ENCODE assay signal across 10 mouse cellular contexts in the genomic region with DNA sequence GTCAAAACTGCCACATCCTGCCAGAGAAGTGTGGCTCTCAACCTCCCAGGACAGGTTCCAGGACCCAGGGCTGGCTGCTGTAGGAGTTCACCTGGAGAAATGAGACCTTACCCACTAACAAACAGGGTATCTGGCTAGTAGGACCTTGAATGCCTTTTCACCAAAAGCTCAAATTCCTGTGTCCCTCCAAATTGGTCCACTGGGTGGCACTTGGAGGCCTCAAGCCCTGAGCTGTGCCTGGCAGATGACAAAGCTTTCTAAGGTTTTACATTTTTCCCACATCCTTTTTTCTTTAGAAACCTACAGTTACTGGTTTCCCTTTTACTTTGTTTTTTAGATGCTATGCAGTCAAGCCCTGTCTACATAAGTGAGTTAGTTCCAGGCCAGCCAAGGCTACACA. TPM values are rescaled to one million over a fixed set of nuclear protein-coding genes. Genes with fewer than 3 reads are reported as not detected.
DNase-seq lines count a peak whose midpoint lies in the region; ATAC-seq and TF ChIP-seq lines count a peak whose summit lies in the region.
"Had no signal": no experiment of that assay in that cellular context is flagged by ENCODE, and none has a peak within 500 bp of the region (broad histone marks: within the 10 kb centered on the region; RNA-seq: fewer than 3 reads in every experiment).

No protein-coding gene starts in this region.

- no peak for TF ChIP-seq POLR2A in bone marrow, adult 2 months (IDR thresholded peaks at IDR 0.05; ENCODE audit: borderline replicate concordance, control insufficient read depth, low read depth, low read length)

- H3K79me3 ChIP-seq in C2C12 (ENCODE audit: low read depth): no peaks in the 10 kb centered on the region

- H3K36me3 ChIP-seq in hindbrain, postnatal 0 days (ENCODE audit: insufficient read depth, low read length): peaks cover 35% of the 10 kb centered on the region
- H3K36me3 ChIP-seq in hindbrain, embryonic 11.5 days (ENCODE audit: control insufficient read depth, insufficient read depth, low read length): peaks cover 5% of the 10 kb centered on the region; the same call in 1 of the 2 replicates
- H3K36me3 ChIP-seq in C2C12 (ENCODE audit: control insufficient read depth, insufficient read depth): peaks cover 73% of the 10 kb centered on the region
- H3K36me3 ChIP-seq in liver, embryonic 16.5 days (ENCODE audit: control insufficient read depth, insufficient read depth): peaks cover 19% of the 10 kb centered on the region
- peaks cover 94% of the 10 kb centered on the region for H3K36me3 ChIP-seq in embryonic facial prominence, embryonic 10.5 days (replicated peaks)

- H3K4me3 ChIP-seq in hindbrain, postnatal 0 days (ENCODE audit: low read length): no peak overlapping the region
- H3K4me3 ChIP-seq in hindbrain, embryonic 11.5 days (ENCODE audit: low read depth, low read length): no peak overlapping the region
- no peak overlapping the region for H3K4me3 ChIP-seq in C2C12 (ENCODE audit: insufficient read depth, poor library complexity, severe bottlenecking)
- no peak overlapping the region for H3K4me3 ChIP-seq in bone marrow, adult 2 months (replicated peaks; ENCODE audit: control insufficient read depth, low read depth, low read length)
- peak overlapping the region; percentile 7; the same call in 1 of the 2 replicates for H3K4me3 ChIP-seq in liver, embryonic 16.5 days (ENCODE audit: low read depth, low read length)
- H3K4me3 ChIP-seq in embryonic facial prominence, embryonic 10.5 days: no peak overlapping the region

- no peak for ATAC-seq in hindbrain, postnatal 0 days
- no peak for ATAC-seq in hindbrain, embryonic 11.5 days (ENCODE audit: low FRiP score)
- ATAC-seq in liver, embryonic 16.5 days (ENCODE audit: low read depth): no peak

- H3K4me2 ChIP-seq in hindbrain, postnatal 0 days (ENCODE audit: low read depth, low read length): no peak overlapping the region
- no peak overlapping the region for H3K4me2 ChIP-seq in hindbrain, embryonic 11.5 days (replicated peaks; ENCODE audit: low read depth, low read length)
- peak overlapping the region; percentile 6; the same call in 1 of the 2 replicates for H3K4me2 ChIP-seq in liver, embryonic 16.5 days (ENCODE audit: low read depth, low read length)

- intact Hi-C loops in left cerebral cortex, postnatal 36 days (cut with DNase I): no loop called here

- no peaks in the 10 kb centered on the region for H3K4me1 ChIP-seq in hindbrain, postnatal 0 days (ENCODE audit: insufficient read depth, low read length)
- no peaks in the 10 kb centered on the region; the same call in 1 of the 2 replicates for H3K4me1 ChIP-seq in hindbrain, embryonic 11.5 days (replicated peaks; ENCODE audit: control insufficient read depth, insufficient read depth, low read length)
- H3K4me1 ChIP-seq in bone marrow, adult 2 months (ENCODE audit: control insufficient read depth, insufficient read depth, low read length): peaks cover 8% of the 10 kb centered on the region
- H3K4me1 ChIP-seq in liver, embryonic 16.5 days (ENCODE audit: control insufficient read depth, low read depth, low read length): peaks cover 91% of the 10 kb centered on the region
- H3K4me1 ChIP-seq in embryonic facial prominence, embryonic 10.5 days: peaks cover 14% of the 10 kb centered on the region

- DNase-seq in hindbrain, postnatal 0 days (ENCODE audit: low spot score): peak; percentile 28
- DNase-seq in hindbrain, embryonic 11.5 days (ENCODE audit: low spot score): no peak
- DNase-seq in embryo, embryonic 11 days: no peak
- no peak for DNase-seq in embryonic facial prominence, embryonic 10.5 days (ENCODE audit: low spot score)
- DNase-seq in left cerebral cortex, postnatal 36 days (ENCODE audit: low spot score in 2 of 2): no peak
- DNase-seq: heart, postnatal 14 days had no signal

- H3ac ChIP-seq in C2C12 (ENCODE audit: control insufficient read depth, insufficient read length, low read depth): no peak overlapping the region

- TF ChIP-seq CTCF in hindbrain, postnatal 0 days (IDR thresholded peaks at IDR 0.05; ENCODE audit: low read depth): peak; percentile 55
- TF ChIP-seq CTCF in C2C12 (IDR thresholded peaks at IDR 0.05; ENCODE audit: control insufficient read depth, insufficient read depth, insufficient read length): peak; percentile 16
- peak; percentile 48; the same call in 1 of the 2 replicates for TF ChIP-seq CTCF in bone marrow, adult 2 months (IDR thresholded peaks at IDR 0.05; ENCODE audit: control insufficient read depth, insufficient read depth, low read length)

- H3K9ac ChIP-seq in hindbrain, postnatal 0 days (replicated peaks; ENCODE audit: low read length): no peak overlapping the region
- H3K9ac ChIP-seq in hindbrain, embryonic 11.5 days (ENCODE audit: low read depth, low read length): no peak overlapping the region
- peak overlapping the region; percentile 63 for H3K9ac ChIP-seq in liver, embryonic 16.5 days (ENCODE audit: low read depth, low read length)

- H3K79me2 ChIP-seq in C2C12 (ENCODE audit: control insufficient read depth, insufficient read depth): peaks cover 10% of the 10 kb centered on the region

- no peak overlapping the region for H3K27ac ChIP-seq in hindbrain, postnatal 0 days
- H3K27ac ChIP-seq in hindbrain, embryonic 11.5 days (ENCODE audit: low read depth, low read length): no peak overlapping the region
- peak overlapping the region; percentile 81 for H3K27ac ChIP-seq in bone marrow, adult 2 months (ENCODE audit: control insufficient read depth, insufficient read depth, low read depth, low read length, poor library complexity)
- peak overlapping the region; percentile 96 for H3K27ac ChIP-seq in liver, embryonic 16.5 days (ENCODE audit: low read length)
- no peak overlapping the region for H3K27ac ChIP-seq in embryonic facial prominence, embryonic 10.5 days (replicated peaks)

- no peaks in the 10 kb centered on the region for H3K27me3 ChIP-seq in hindbrain, postnatal 0 days (ENCODE audit: insufficient read depth, low read length)
- no peaks in the 10 kb centered on the region for H3K27me3 ChIP-seq in hindbrain, embryonic 11.5 days (ENCODE audit: control insufficient read depth, insufficient read depth, low read length)
- H3K27me3 ChIP-seq in C2C12 (ENCODE audit: control insufficient read depth, insufficient read depth, insufficient read length): no peaks in the 10 kb centered on the region
- H3K27me3 ChIP-seq in liver, embryonic 16.5 days (ENCODE audit: control insufficient read depth, insufficient read depth, low read depth, low read length): no peaks in the 10 kb centered on the region
- no peaks in the 10 kb centered on the region for H3K27me3 ChIP-seq in embryonic facial prominence, embryonic 10.5 days (replicated peaks; ENCODE audit: low read depth, poor library complexity, severe bottlenecking)

- H3K9me3 ChIP-seq in hindbrain, postnatal 0 days (ENCODE audit: low read length): no peaks in the 10 kb centered on the region
- H3K9me3 ChIP-seq in hindbrain, embryonic 11.5 days (ENCODE audit: control insufficient read depth, low read length): no peaks in the 10 kb centered on the region
- H3K9me3 ChIP-seq in liver, embryonic 16.5 days (replicated peaks; ENCODE audit: control insufficient read depth, low read length): no peaks in the 10 kb centered on the region
- no peaks in the 10 kb centered on the region for H3K9me3 ChIP-seq in embryonic facial prominence, embryonic 10.5 days

RNA-seq across cellular contexts. Expression of a gene that starts 20.4 kb away (rescaled TPM):
- 38.4 and 53.0 TPM in 2 replicates for total RNA-seq in hindbrain, postnatal 0 days (2014; rRNA removed)
- 39.2 and 39.8 TPM in 2 replicates for polyA plus RNA-seq in hindbrain, postnatal 0 days (2015; fragmentation: Nextera tagmentation; extraction: Ambion mirVana)
- 28.9 and 31.4 TPM in 2 replicates for polyA plus RNA-seq in hindbrain, embryonic 11.5 days (2014; fragmentation: Nextera tagmentation; extraction: Ambion mirVana)
- 34.0 TPM for polyA plus RNA-seq in C2C12 (2012; fragmentation: generic; extraction: Trizol)
- polyA plus RNA-seq in bone marrow, adult 2 months (2011; ENCODE audit: insufficient read depth, insufficient read length, low replicate concordance, missing spikeins): 69.5 and 75.3 TPM in 2 replicates
- 30.8 and 31.5 TPM in 2 replicates for polyA plus RNA-seq in liver, embryonic 16.5 days (2015; fragmentation: Nextera tagmentation; extraction: Ambion mirVana)
- polyA plus RNA-seq in embryonic facial prominence, embryonic 10.5 days (2016; fragmentation: Nextera tagmentation; extraction: Ambion mirVana): 45.9 and 47.8 TPM in 2 replicates
- total RNA-seq in left cerebral cortex, postnatal 36 days (2021): 10 to 100 TPM; 42.1 to 59.7 TPM

RNA-seq across cellular contexts. Expression of a gene that starts 20.8 kb away (rescaled TPM):
- total RNA-seq in hindbrain, postnatal 0 days (2014; rRNA removed): 24.5 and 30.0 TPM in 2 replicates
- polyA plus RNA-seq in hindbrain, postnatal 0 days (2015; fragmentation: Nextera tagmentation; extraction: Ambion mirVana): 27.7 TPM in 2 replicates
- polyA plus RNA-seq in hindbrain, embryonic 11.5 days (2014; fragmentation: Nextera tagmentation; extraction: Ambion mirVana): 28.6 and 29.0 TPM in 2 replicates
- polyA plus RNA-seq in C2C12 (2012; fragmentation: generic; extraction: Trizol): 19.9 TPM
- polyA plus RNA-seq in bone marrow, adult 2 months (2011; ENCODE audit: insufficient read depth, insufficient read length, low replicate concordance, missing spikeins): 10.9 and 20.1 TPM in 2 replicates
- 18.5 and 19.6 TPM in 2 replicates for polyA plus RNA-seq in liver, embryonic 16.5 days (2015; fragmentation: Nextera tagmentation; extraction: Ambion mirVana)
- 31.3 and 33.2 TPM in 2 replicates for polyA plus RNA-seq in embryonic facial prominence, embryonic 10.5 days (2016; fragmentation: Nextera tagmentation; extraction: Ambion mirVana)
- 10 to 100 TPM; 19.9 to 20.1 TPM for total RNA-seq in left cerebral cortex, postnatal 36 days (2021)

RNA-seq across cellular contexts. Expression of a gene that starts 25.0 kb away (rescaled TPM):
- total RNA-seq in hindbrain, postnatal 0 days (2014; rRNA removed): 65.4 and 97.4 TPM in 2 replicates
- 22.8 and 22.9 TPM in 2 replicates for polyA plus RNA-seq in hindbrain, postnatal 0 days (2015; fragmentation: Nextera tagmentation; extraction: Ambion mirVana)
- 19.1 and 21.0 TPM in 2 replicates for polyA plus RNA-seq in hindbrain, embryonic 11.5 days (2014; fragmentation: Nextera tagmentation; extraction: Ambion mirVana)
- polyA plus RNA-seq in C2C12 (2012; fragmentation: generic; extraction: Trizol): 40.6 TPM
- 2.4 and 4.2 TPM in 2 replicates for polyA plus RNA-seq in bone marrow, adult 2 months (2011; ENCODE audit: insufficient read depth, insufficient read length, low replicate concordance, missing spikeins)
- polyA plus RNA-seq in liver, embryonic 16.5 days (2015; fragmentation: Nextera tagmentation; extraction: Ambion mirVana): 5.8 and 6.5 TPM in 2 replicates
- 32.2 and 33.1 TPM in 2 replicates for polyA plus RNA-seq in embryonic facial prominence, embryonic 10.5 days (2016; fragmentation: Nextera tagmentation; extraction: Ambion mirVana)
- 10 to 100 TPM in 1 of 2 experiments, 1 to 10 TPM in 1; 9.6 to 14.9 TPM for total RNA-seq in left cerebral cortex, postnatal 36 days (2021)

RNA-seq across cellular contexts. Expression of a gene that starts 29.1 kb away (rescaled TPM):
- total RNA-seq in hindbrain, postnatal 0 days (2014; rRNA removed): not detected in 2 replicates
- polyA plus RNA-seq in hindbrain, postnatal 0 days (2015; fragmentation: Nextera tagmentation; extraction: Ambion mirVana): not detected in 2 replicates
- polyA plus RNA-seq in hindbrain, embryonic 11.5 days (2014; fragmentation: Nextera tagmentation; extraction: Ambion mirVana): 3,064 and 3,380 TPM in 2 replicates
- not detected for polyA plus RNA-seq in C2C12 (2012; fragmentation: generic; extraction: Trizol)
- 2.6 and 3.5 TPM in 2 replicates for polyA plus RNA-seq in bone marrow, adult 2 months (2011; ENCODE audit: insufficient read depth, insufficient read length, low replicate concordance, missing spikeins)
- polyA plus RNA-seq in liver, embryonic 16.5 days (2015; fragmentation: Nextera tagmentation; extraction: Ambion mirVana): 43.7 and 47.4 TPM in 2 replicates
- 2,457 and 2,745 TPM in 2 replicates for polyA plus RNA-seq in embryonic facial prominence, embryonic 10.5 days (2016; fragmentation: Nextera tagmentation; extraction: Ambion mirVana)
- not detected for total RNA-seq in left cerebral cortex, postnatal 36 days (2021)
- total RNA-seq: heart, postnatal 14 days; liver, adult 2 months had no signal
- polyA plus RNA-seq: liver, adult 2 months had no signal

RNA-seq across cellular contexts. Expression of a gene that starts 36.2 kb away (rescaled TPM):
- 541 and 992 TPM in 2 replicates for total RNA-seq in hindbrain, postnatal 0 days (2014; rRNA removed)
- polyA plus RNA-seq in hindbrain, postnatal 0 days (2015; fragmentation: Nextera tagmentation; extraction: Ambion mirVana): 535 and 659 TPM in 2 replicates
- polyA plus RNA-seq in hindbrain, embryonic 11.5 days (2014; fragmentation: Nextera tagmentation; extraction: Ambion mirVana): 2,798 and 2,861 TPM in 2 replicates
- 12.1 TPM for polyA plus RNA-seq in C2C12 (2012; fragmentation: generic; extraction: Trizol)
- 17,767 and 55,751 TPM in 2 replicates for polyA plus RNA-seq in bone marrow, adult 2 months (2011; ENCODE audit: insufficient read depth, insufficient read length, low replicate concordance, missing spikeins)
- 72,809 and 72,929 TPM in 2 replicates for polyA plus RNA-seq in liver, embryonic 16.5 days (2015; fragmentation: Nextera tagmentation; extraction: Ambion mirVana)
- 1,672 and 2,000 TPM in 2 replicates for polyA plus RNA-seq in embryonic facial prominence, embryonic 10.5 days (2016; fragmentation: Nextera tagmentation; extraction: Ambion mirVana)
- total RNA-seq in left cerebral cortex, postnatal 36 days (2021): 100 to 1,000 TPM; 361 to 431 TPM

Comparison
In these comparisons a context has a peak if more than half of its experiments do, and no peak if none do; other contexts are left out.
1. H3K27ac ChIP-seq: peak in bone marrow, adult 2 months (single experiment) and liver, embryonic 16.5 days (single experiment); none in hindbrain, postnatal 0 days (single experiment), hindbrain, embryonic 11.5 days (single experiment) and embryonic facial prominence, embryonic 10.5 days (single experiment).
2. Peak in every context shown above with its lines, with median percentiles within 50 percentile points of each other: CTCF ChIP-seq.